Mouse (Mus musculus) testis, adult 2 months (tissue): ENCODE measurements around the gene Ssx2ip. TPM values are rescaled to one million over a fixed set of nuclear protein-coding genes. Genes with fewer than 3 reads are reported as not detected.
A peak's percentile ranks its signal among the peaks of the same experiment; 100 is the strongest.

Experiments used
- H3K27ac ChIP-seq: fragments of 200-500 bp; 2 replicates; pipeline ENCODE4 v1.5.1; 2012; ENCODE audit warnings: low read depth, low read length; ENCODE audit not compliant: control insufficient read depth, insufficient read depth
- H3K27me3 ChIP-seq: fragments of 200-500 bp; 2 replicates; pipeline ENCODE4 v1.6.1; 2012; ENCODE audit warnings: mild to moderate bottlenecking, low read length, moderate library complexity; ENCODE audit not compliant: control insufficient read depth, insufficient read depth
- H3K36me3 ChIP-seq: fragments of 200-500 bp; 2 replicates; pipeline ENCODE4 v1.6.1; 2012; ENCODE audit warnings: mild to moderate bottlenecking, low read length; ENCODE audit not compliant: control insufficient read depth, insufficient read depth
- H3K4me1 ChIP-seq: fragments of 200-500 bp; 2 replicates; pipeline ENCODE4 v1.6.1; 2012; ENCODE audit warnings: low read length; ENCODE audit not compliant: control insufficient read depth, insufficient read depth
- H3K4me3 ChIP-seq: fragments of 200-500 bp; 2 replicates; pipeline ENCODE4 v1.5.1; 2012; ENCODE audit warnings: low read depth, mild to moderate bottlenecking, low read length, moderate library complexity, mixed read lengths; ENCODE audit not compliant: control insufficient read depth
- CTCF ChIP-seq: fragments of 200-500 bp; IDR thresholded peaks from 2 replicates; pipeline ENCODE4 v1.5.1; 2012; ENCODE audit warnings: low read depth, mild to moderate bottlenecking, inconsistent platforms, low read length, moderate library complexity; ENCODE audit not compliant: control insufficient read depth, insufficient read depth, insufficient replicate concordance
- POLR2A ChIP-seq: fragments of 200-500 bp; IDR thresholded peaks from 2 replicates; pipeline ENCODE4 v1.6.1; 2012; ENCODE audit warnings: low read depth, mild to moderate bottlenecking, inconsistent platforms, low read length, moderate library complexity; ENCODE audit not compliant: control insufficient read depth
- polyA plus RNA-seq: library from polyadenylated mRNA; depleted of rRNA; stranded (reverse); fragments of >200 nt; gene quantifications from 2 replicates; pipeline ENCODE4 v1.2.3, GENCODE M21; 2012; rRNA removed

The Ssx2ip gene
- 91.9 and 94.7 TPM in 2 replicates for polyA plus RNA-seq

DNA sequence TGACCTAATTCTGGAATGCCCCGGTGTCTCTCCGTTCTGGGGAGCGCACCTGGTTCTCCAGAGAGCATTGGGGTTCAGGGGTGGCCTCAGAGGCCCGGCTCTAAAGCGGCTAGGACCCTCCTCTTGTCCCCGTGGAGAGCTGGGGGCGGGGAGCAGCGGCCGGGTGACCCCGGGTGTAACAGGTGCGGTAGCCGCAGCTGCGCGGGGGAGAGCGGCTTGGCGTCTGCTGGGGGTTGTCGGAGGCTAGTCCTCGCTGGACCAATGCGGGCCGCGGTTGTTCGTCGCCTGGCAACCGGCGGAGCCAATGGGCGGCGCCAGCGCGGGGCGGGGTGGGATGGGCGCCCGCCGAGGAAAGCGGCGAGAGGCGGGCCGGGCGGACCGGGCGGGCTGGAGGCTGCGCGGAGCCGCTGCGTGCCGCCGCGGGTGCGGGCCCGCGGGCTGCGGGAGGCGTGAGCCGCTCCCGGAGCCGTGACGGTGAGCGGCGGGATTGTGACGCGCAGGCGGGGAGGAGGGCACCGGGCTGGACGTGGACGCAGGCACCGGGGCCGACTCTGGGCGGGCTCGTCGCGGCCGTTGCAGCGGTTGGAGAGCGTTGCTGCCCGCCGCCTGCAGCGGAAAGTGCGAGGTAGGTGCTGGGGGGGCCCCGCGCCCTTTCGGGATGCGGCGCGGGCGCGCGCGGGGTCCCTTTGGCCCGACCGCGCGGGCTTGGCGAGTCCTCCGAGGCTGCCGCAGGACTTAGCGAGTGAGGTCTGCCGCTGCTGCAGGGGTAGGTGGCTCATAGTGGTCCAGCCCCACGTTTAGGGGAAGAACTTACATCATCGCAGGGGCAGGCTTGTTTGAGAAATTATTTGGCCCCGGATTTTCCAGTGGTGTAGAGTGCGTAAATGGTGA is at the start of gene Ssx2ip:
Gene Ssx2ip, plus strand, starts transcription at position 332 of the 891 bp plus-strand sequence.
- Histone ChIP-seq H3K27ac (peak within 1 kb of the TSS; percentile 98), H3K27me3 (no peaks in the 10 kb centered on the region), H3K4me1 (peaks cover 15% of the 10 kb centered on the region), H3K4me3 (peak within 1 kb of the TSS; percentile 99), H3K36me3 (peaks cover 5% of the 10 kb centered on the region)
- TF ChIP-seq POLR2A (peak; percentile 70), CTCF (no peak)

DNA sequence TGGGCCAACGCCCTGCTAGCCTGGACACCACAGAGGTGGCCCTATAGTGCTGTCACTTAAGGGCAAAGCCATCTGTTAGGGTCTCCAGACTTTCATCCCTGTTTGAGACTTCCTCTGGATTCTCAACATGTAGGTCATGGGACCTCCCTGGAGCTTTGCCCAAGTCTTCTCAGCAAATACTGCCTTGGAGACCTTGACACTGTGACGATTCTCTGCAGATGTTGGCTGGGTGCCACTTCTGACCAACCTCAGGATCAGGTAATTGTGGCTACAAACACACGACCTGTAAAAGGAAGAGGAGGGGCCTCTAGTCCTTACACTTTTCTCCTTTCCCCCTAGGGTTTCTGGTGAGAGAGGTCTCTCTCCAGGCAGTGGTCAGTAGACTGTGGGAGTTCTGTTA is 49.3 kb upstream of the Ssx2ip start:
- no peaks in the 10 kb centered on the region for H3K27me3 ChIP-seq
- no peaks in the 10 kb centered on the region for H3K4me1 ChIP-seq
- TF ChIP-seq CTCF, result no peak
- no peak for TF ChIP-seq POLR2A
- no peaks in the 10 kb centered on the region for H3K36me3 ChIP-seq
- H3K27ac ChIP-seq, result no peak overlapping the region
- H3K4me3 ChIP-seq, result no peak overlapping the region

DNA sequence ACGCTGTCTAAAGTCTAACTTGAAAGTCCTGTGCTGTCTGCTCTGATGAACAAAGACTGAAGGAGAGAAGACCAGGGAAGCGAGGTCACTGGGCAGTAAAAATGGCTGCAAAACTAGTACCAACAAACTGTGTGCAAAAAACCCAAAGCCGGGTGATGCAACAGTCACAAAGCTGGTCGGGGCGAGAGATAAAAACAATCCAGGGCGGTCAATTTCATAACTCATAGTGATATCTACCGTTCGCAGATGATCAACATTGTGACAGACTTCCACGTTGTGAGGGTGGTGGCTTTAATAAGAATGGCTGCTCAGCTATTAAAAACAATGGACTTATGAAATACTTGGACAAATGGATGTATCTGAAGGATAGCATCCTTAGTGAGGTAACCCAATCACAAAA is 39.0 kb upstream of the Ssx2ip start:
- Histone ChIP-seq H3K4me1 (no peaks in the 10 kb centered on the region), H3K36me3 (no peaks in the 10 kb centered on the region), H3K27ac (no peak overlapping the region), H3K27me3 (no peaks in the 10 kb centered on the region), H3K4me3 (no peak overlapping the region)
- TF ChIP-seq POLR2A (no peak), CTCF (no peak)

DNA sequence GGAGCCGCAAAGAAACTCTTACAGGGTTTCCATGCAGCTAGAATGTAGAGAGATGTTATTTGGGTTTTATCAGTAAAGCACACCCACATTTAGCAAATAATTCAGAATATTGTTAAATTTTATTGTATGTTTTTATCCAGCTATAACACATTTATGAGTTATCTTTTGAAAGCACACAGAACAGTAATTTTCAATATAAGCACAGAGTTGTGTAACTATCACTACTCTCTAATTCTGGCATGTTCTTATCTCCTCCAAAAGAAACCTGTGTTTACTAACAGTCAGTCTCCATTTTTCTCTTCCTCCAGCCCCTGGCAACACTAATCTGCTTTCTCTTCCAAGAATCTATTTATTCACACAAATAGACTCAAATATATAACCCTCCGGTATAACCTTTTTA is 37.4 kb upstream of the Ssx2ip start:
- no peak overlapping the region for H3K4me3 ChIP-seq
- no peaks in the 10 kb centered on the region for H3K27me3 ChIP-seq
- no peaks in the 10 kb centered on the region for H3K36me3 ChIP-seq
- H3K4me1 ChIP-seq, result no peaks in the 10 kb centered on the region
- TF ChIP-seq POLR2A (no peak), CTCF (no peak)
- H3K27ac ChIP-seq, result no peak overlapping the region

DNA sequence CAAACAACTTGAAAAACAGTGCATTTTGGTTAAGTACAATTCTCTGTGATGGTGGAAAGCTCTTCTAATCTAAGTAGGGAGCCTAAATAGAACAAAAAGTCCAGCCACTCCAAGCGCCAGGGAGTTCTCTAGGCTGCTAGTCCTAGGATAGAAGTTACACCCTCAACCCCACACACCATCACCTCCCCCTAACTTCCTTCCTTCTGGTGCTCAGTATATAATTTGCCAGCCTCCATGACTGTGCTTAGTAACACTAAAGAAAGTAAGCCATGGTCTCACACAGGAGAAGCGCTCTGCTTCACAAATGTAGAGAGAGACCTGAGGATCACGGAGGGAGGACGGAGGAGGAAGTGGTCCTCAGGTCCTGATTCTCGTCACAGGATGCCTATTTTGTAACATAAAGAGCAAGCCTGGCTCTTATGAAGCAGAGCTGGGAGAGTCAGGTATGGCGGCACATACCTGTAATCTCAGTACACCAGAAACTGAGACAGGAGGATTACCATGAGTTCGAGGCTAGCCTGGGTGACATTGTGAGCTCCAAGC is 33.8 kb upstream of the Ssx2ip start:
- H3K4me1 ChIP-seq, result no peaks in the 10 kb centered on the region
- H3K27me3 ChIP-seq, result no peaks in the 10 kb centered on the region
- H3K36me3 ChIP-seq, result no peaks in the 10 kb centered on the region
- no peak overlapping the region for H3K27ac ChIP-seq
- H3K4me3 ChIP-seq, result no peak overlapping the region
- no peak for TF ChIP-seq CTCF
- no peak for TF ChIP-seq POLR2A

DNA sequence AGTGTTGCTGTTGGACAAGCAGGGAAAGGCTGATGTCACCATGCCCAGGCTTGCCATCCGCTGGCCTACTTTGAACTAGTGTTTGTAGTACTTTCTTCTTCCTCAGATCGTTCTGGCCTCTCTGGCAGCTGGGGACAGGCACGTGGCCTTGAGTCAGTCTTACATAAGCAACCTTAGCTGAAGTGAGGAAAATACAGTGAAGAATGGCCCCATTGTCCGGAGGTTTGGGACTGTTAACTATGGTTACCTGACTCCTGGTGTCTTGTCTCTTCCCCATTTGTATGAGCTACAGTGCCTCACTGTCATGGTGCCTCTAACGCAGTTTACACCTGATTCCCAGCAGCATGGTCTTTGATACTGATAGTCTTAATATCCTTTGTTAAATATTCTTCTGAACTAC is 33.2 kb upstream of the Ssx2ip start:
- Histone ChIP-seq H3K36me3 (no peaks in the 10 kb centered on the region), H3K4me1 (no peaks in the 10 kb centered on the region), H3K27me3 (no peaks in the 10 kb centered on the region), H3K4me3 (no peak overlapping the region), H3K27ac (no peak overlapping the region)
- TF ChIP-seq CTCF (no peak), POLR2A (no peak)

DNA sequence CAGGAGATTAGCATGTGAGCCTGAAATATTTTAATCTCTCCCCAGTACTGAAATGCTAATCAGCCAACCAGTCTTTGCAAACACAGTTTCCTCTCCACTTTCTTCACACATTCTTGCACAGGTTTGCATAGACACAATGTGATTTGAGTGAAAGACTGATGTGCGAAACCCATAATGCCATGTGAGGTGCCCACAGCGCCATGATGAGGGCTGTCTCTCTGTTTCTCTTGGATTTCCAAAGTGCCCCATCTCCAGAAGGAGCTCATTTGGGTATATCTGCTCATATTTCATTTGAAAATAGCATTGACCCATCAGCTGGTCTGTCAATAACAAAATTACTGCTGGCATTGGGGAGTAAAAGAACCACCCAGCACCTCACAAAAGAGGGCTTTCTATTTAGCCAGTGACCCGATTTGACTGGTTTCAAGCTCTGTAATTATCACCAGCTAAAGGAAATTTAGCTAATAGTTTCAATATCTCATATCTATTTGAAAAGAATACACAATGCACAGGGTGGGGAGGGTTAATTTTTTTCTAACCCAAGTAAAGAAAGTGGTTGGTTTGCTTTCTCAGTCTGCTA is 29.8 kb upstream of the Ssx2ip start:
- Histone ChIP-seq H3K4me1 (no peaks in the 10 kb centered on the region), H3K36me3 (no peaks in the 10 kb centered on the region), H3K27me3 (no peaks in the 10 kb centered on the region), H3K27ac (no peak overlapping the region), H3K4me3 (no peak overlapping the region)
- TF ChIP-seq CTCF (no peak), POLR2A (no peak)
